Mouse (Mus musculus) liver, adult 2 months (tissue): ENCODE data around the gene Ctnnbl1. TPM values are rescaled to one million over a fixed set of nuclear protein-coding genes. Genes with fewer than 3 reads are reported as not detected.
A peak's percentile ranks its signal among the peaks of the same experiment; 100 is the strongest.

Experiments
- DNase-seq: peaks from one replicate; pipeline ENCODE4 v3.0.0-alpha.2; 2011; ENCODE audit warnings: low read depth, low spot score; ENCODE audit errors: extremely low read depth
- H3K27ac ChIP-seq: fragments of 200-500 bp; replicated peaks from 2 replicates; pipeline ENCODE4 v1.5.1; 2012; ENCODE audit warnings: low read depth, mild to moderate bottlenecking, control low read depth, inconsistent platforms, low read length; ENCODE audit not compliant: insufficient read depth
- H3K27me3 ChIP-seq: fragments of 200-500 bp; 2 replicates; pipeline ENCODE4 v1.6.1; 2012; ENCODE audit warnings: mild to moderate bottlenecking, moderate library complexity, low read length, inconsistent platforms; ENCODE audit not compliant: control insufficient read depth, insufficient read depth
- H3K36me3 ChIP-seq: fragments of 200-500 bp; 2 replicates; pipeline ENCODE4 v1.6.1; 2012; ENCODE audit warnings: low read length, inconsistent platforms; ENCODE audit not compliant: control insufficient read depth, insufficient read depth
- H3K4me1 ChIP-seq: fragments of 200-500 bp; 2 replicates; pipeline ENCODE4 v1.6.1; 2011; ENCODE audit warnings: low read length; ENCODE audit not compliant: control insufficient read depth, insufficient read depth
- H3K4me3 ChIP-seq: fragments of 200-500 bp; 2 replicates; pipeline ENCODE4 v1.5.1; 2011; ENCODE audit warnings: low read depth, mild to moderate bottlenecking, control low read depth, low read length, moderate library complexity; ENCODE audit not compliant: insufficient read depth
- H3K79me2 ChIP-seq: fragments of 200-500 bp; 2 replicates; pipeline ENCODE4 v1.6.1; 2012; ENCODE audit warnings: inconsistent platforms, mild to moderate bottlenecking, low read length, moderate library complexity; ENCODE audit not compliant: control insufficient read depth, insufficient read depth
- H3K9ac ChIP-seq: fragments of 200-500 bp; 2 replicates; pipeline ENCODE4 v1.6.1; 2012; ENCODE audit warnings: low read depth, mild to moderate bottlenecking, control low read depth, inconsistent platforms, low read length
- CTCF ChIP-seq: fragments of 200-500 bp; IDR thresholded peaks from 2 replicates; pipeline ENCODE4 v1.5.1; 2011; ENCODE audit warnings: low read depth, low read length, control low read depth
- POLR2A ChIP-seq: fragments of 200-500 bp; IDR thresholded peaks from 2 replicates; pipeline ENCODE4 v1.6.1; 2011; ENCODE audit warnings: low read length, control low read depth; ENCODE audit not compliant: insufficient read depth; ENCODE audit errors: extremely low read depth
- WGBS: fragments of 180-500 bp; shearing (Covaris S2); methylation state at CpG from one replicate; pipeline ENCODE4 v1.1.7; 2018; 5-methylcytosine and 5-hydroxymethylcytosine counted together
- polyA plus RNA-seq: library from polyadenylated mRNA; depleted of rRNA; stranded (reverse); fragments of >200 nt; gene quantifications from 2 replicates; pipeline ENCODE4 v1.2.3, GENCODE M21; 2012; rRNA removed
- total RNA-seq: library from RNA; depleted of rRNA; stranded (reverse); fragments of >200 nt; gene quantifications from 2 replicates; pipeline ENCODE4 v1.2.3, GENCODE M21; 2014; rRNA removed

The Ctnnbl1 gene
- total and polyA plus RNA-seq, 2 experiments: 10.1 to 14.4 TPM

GRCm38 (mm10) chr2:157927815-157928214, 190.6 kb downstream of the Ctnnbl1 start:
- WGBS: 26% methylated on average over 2 of the region's 2 CpGs
- no peaks in the 10 kb centered on the region for H3K4me1 ChIP-seq
- TF ChIP-seq POLR2A (no peak), CTCF (no peak)
- no peaks in the 10 kb centered on the region for H3K36me3 ChIP-seq
- no peak overlapping the region for H3K9ac ChIP-seq
- no peaks in the 10 kb centered on the region; the same call in 1 of the 2 replicates for H3K27me3 ChIP-seq
- no peak overlapping the region for H3K27ac ChIP-seq
- no peaks in the 10 kb centered on the region for H3K79me2 ChIP-seq
- no peak overlapping the region for H3K4me3 ChIP-seq
- no peak for DNase-seq

- Histone ChIP-seq H3K36me3 (no peaks in the 10 kb centered on the region), H3K4me3 (no peak overlapping the region), H3K79me2 (no peaks in the 10 kb centered on the region), H3K27ac (no peak overlapping the region), H3K4me1 (no peaks in the 10 kb centered on the region), H3K27me3 (0 out of 2 replicates have a peak, but pooled peaks cover 3% of the 10 kb centered on the region), H3K9ac (no peak overlapping the region)
- 64% methylated on average over 4 of the region's 4 CpGs for WGBS
- TF ChIP-seq CTCF (peak; percentile 23; the same call in 1 of the 2 replicates), POLR2A (no peak)
- no peak for DNase-seq
Measured at GRCm38 (mm10) chr2:157932655-157933054, 195.5 kb downstream of the Ctnnbl1 start.

- H3K9ac ChIP-seq: no peak overlapping the region
- TF ChIP-seq CTCF (no peak), POLR2A (no peak)
- WGBS: 40% methylated on average over 11 of the region's 11 CpGs
- H3K4me3 ChIP-seq: no peak overlapping the region
- no peak for DNase-seq
- no peaks in the 10 kb centered on the region for H3K79me2 ChIP-seq
- no peak overlapping the region for H3K27ac ChIP-seq
- H3K4me1 ChIP-seq: no peaks in the 10 kb centered on the region
- H3K36me3 ChIP-seq: no peaks in the 10 kb centered on the region
- 0 out of 2 replicates have a peak, but pooled peaks cover 3% of the 10 kb centered on the region for H3K27me3 ChIP-seq
Measured at GRCm38 (mm10) chr2:157935444-157936171, 198.4 kb downstream of the Ctnnbl1 start.

GRCm38 (mm10) chr2:157936676-157937075, 199.5 kb downstream of the Ctnnbl1 start:
- H3K27ac ChIP-seq: no peak overlapping the region
- H3K36me3 ChIP-seq: no peaks in the 10 kb centered on the region
- WGBS: 80% methylated on average over 4 of the region's 4 CpGs
- 0 out of 2 replicates have a peak, but pooled peaks cover 8% of the 10 kb centered on the region for H3K27me3 ChIP-seq
- H3K79me2 ChIP-seq: no peaks in the 10 kb centered on the region
- H3K4me1 ChIP-seq: no peaks in the 10 kb centered on the region
- no peak for DNase-seq
- no peak for TF ChIP-seq CTCF
- no peak for TF ChIP-seq POLR2A
- no peak overlapping the region for H3K4me3 ChIP-seq
- no peak overlapping the region for H3K9ac ChIP-seq

GRCm38 (mm10) chr2:157940586-157941185, 203.5 kb downstream of the Ctnnbl1 start:
- H3K27me3 ChIP-seq: peaks cover 18% of the 10 kb centered on the region
- 9% methylated on average over 18 of the region's 18 CpGs for WGBS

More at GRCm38 (mm10) chr2:157940586-157941185, 203.5 kb downstream of the Ctnnbl1 start:
- Histone ChIP-seq H3K27ac (no peak overlapping the region), H3K79me2 (no peaks in the 10 kb centered on the region), H3K36me3 (no peaks in the 10 kb centered on the region), H3K9ac (no peak overlapping the region), H3K4me1 (peaks cover 1% of the 10 kb centered on the region; the same call in 1 of the 2 replicates), H3K4me3 (no peak overlapping the region)
- DNase-seq: no peak
- TF ChIP-seq POLR2A (no peak), CTCF (no peak)

Other genes starting within 250 kb of the Ctnnbl1 start
- gene Nnat, start 177.3 kb upstream of the Ctnnbl1 start, total RNA-seq: 0.34 TPM in 1 of 2 replicates, not detected in the other
- gene Nnat, start 177.3 kb upstream of the Ctnnbl1 start, polyA plus RNA-seq: 0.24 TPM in 1 of 2 replicates, not detected in the other
- 14.1 and 16.3 TPM in 2 replicates for gene Blcap, start 166.1 kb upstream of the Ctnnbl1 start, total RNA-seq
- gene Blcap, start 166.1 kb upstream of the Ctnnbl1 start, polyA plus RNA-seq: 33.1 and 37.9 TPM in 2 replicates
- not detected in 2 replicates for gene Vstm2l, start 177.3 kb downstream of the Ctnnbl1 start, total RNA-seq
- gene Vstm2l, start 177.3 kb downstream of the Ctnnbl1 start, polyA plus RNA-seq: not detected in 2 replicates